Mouse (Mus musculus): ENCODE measurements around the gene Bbof1. TPM values are rescaled to one million over a fixed set of nuclear protein-coding genes. Genes with fewer than 3 reads are reported as not detected.

The Bbof1 gene
- polyA plus RNA-seq, 1 experiment from 2014 or later, result 0.96 TPM

DNA sequence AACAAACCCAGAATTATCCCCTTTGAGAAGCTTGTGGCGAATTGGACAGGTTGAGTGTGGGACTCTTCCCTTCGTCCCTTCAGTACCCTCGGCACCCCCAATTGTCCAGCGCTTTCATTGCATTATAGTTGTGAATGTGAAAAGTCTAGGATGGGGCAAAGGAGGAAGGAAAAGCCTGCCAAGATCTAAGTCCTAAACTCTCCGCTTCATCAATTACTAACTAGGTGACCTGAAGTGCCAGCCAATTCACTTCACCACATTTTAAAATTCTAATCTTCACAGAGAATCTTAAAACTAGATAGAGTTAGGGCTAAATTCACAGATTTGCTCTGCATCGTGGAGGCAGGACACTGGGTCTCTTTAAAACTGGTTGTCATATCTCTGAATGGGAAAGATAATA is 39.3 kb downstream of the Bbof1 start:
- no peak for ATAC-seq (ENCODE audit: insufficient read depth)
- H3K9ac ChIP-seq, result no peak overlapping the region
- H3K9me3 ChIP-seq (ENCODE audit: low read depth, low read length), result no peaks in the 10 kb centered on the region
- no peak for TF ChIP-seq CTCF (IDR thresholded peaks at IDR 0.05; ENCODE audit: low read depth)
- no peaks in the 10 kb centered on the region for H3K4me1 ChIP-seq (ENCODE audit: insufficient read depth)
- no peak for DNase-seq
- H3K4me3 ChIP-seq (ENCODE audit: low read depth, low read length), result no peak overlapping the region
- no peaks in the 10 kb centered on the region for H3K36me3 ChIP-seq (ENCODE audit: insufficient read depth)
- H3K27ac ChIP-seq (ENCODE audit: low read depth), result no peak overlapping the region
- WGBS, result 79% methylated on average over 6 of the region's 6 CpGs
- no peak overlapping the region for H3K4me2 ChIP-seq
- H3K27me3 ChIP-seq (ENCODE audit: insufficient read depth, low read length), result no peaks in the 10 kb centered on the region

DNA sequence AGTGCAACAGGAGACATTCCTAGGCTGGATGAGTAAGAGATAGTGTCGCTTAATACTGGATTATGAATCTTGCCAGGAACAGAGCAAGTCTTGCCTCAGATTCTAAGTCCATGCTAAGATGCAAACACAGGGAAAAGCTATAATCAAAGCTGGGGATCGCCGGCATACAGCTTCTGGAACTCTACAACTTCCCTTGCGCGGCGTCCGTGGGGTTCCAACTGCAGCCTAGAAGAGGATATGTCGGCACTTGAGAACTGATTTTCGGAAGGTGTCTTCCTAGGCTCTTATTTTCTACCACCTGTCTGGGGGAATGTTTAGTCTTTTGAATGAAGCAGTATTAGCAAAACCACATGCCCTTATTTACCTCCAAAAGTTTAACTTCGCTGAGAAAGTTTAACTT is 41.0 kb downstream of the Bbof1 start:
- H3K27ac ChIP-seq (ENCODE audit: low read depth), result no peak overlapping the region
- DNase-seq, result no peak

GRCm38 (mm10) chr12:84450351-84450717 is 41.5 kb downstream of the Bbof1 start:
- Histone ChIP-seq H3K9me3 (ENCODE audit: low read depth, low read length) (no peaks in the 10 kb centered on the region), H3K27ac (ENCODE audit: low read depth) (peak overlapping the region; percentile 26; the same call in 1 of the 2 replicates), H3K4me2 (peak overlapping the region; percentile 91), H3K4me3 (ENCODE audit: low read depth, low read length) (peak overlapping the region; percentile 76), H3K36me3 (ENCODE audit: insufficient read depth) (no peaks in the 10 kb centered on the region), H3K9ac (peak overlapping the region; percentile 61), H3K27me3 (ENCODE audit: insufficient read depth, low read length) (no peaks in the 10 kb centered on the region), H3K4me1 (ENCODE audit: insufficient read depth) (no peaks in the 10 kb centered on the region)
- DNase-seq (no peak), ATAC-seq (ENCODE audit: insufficient read depth) (no peak)
- no peak for TF ChIP-seq CTCF (IDR thresholded peaks at IDR 0.05; ENCODE audit: low read depth)
- 0% methylated on average over 6 of the region's 6 CpGs for WGBS

More for the DNA sequence above, 41.0 kb downstream of the Bbof1 start:
- no peak for ATAC-seq (ENCODE audit: insufficient read depth)
- no peaks in the 10 kb centered on the region for H3K4me1 ChIP-seq (ENCODE audit: insufficient read depth)
- H3K4me2 ChIP-seq, result peak overlapping the region; percentile 91
- H3K27me3 ChIP-seq (ENCODE audit: insufficient read depth, low read length), result no peaks in the 10 kb centered on the region
- peak overlapping the region; percentile 61 for H3K9ac ChIP-seq
- H3K4me3 ChIP-seq (ENCODE audit: low read depth, low read length), result peak overlapping the region; percentile 76
- H3K36me3 ChIP-seq (ENCODE audit: insufficient read depth), result no peaks in the 10 kb centered on the region
- 48% methylated on average over 10 of the region's 10 CpGs for WGBS
- H3K9me3 ChIP-seq (ENCODE audit: low read depth, low read length), result no peaks in the 10 kb centered on the region
- no peak for TF ChIP-seq CTCF (IDR thresholded peaks at IDR 0.05; ENCODE audit: low read depth)

GRCm38 (mm10) chr12:84450718-84451646 is 42.1 kb downstream of the Bbof1 start, which contains the start of the genes Aldh6a1 and Lin52:
TSS of gene Aldh6a1 (minus strand) at chr12:84451004.
TSS of gene Lin52 (plus strand) at chr12:84451422.
- under 1% methylated on average over 49 of the region's 49 CpGs for WGBS
- no peaks in the 10 kb centered on the region for H3K27me3 ChIP-seq (ENCODE audit: insufficient read depth, low read length)
- ATAC-seq (ENCODE audit: insufficient read depth) (peak; percentile 99), DNase-seq (peak; percentile 99)
- no peaks in the 10 kb centered on the region for H3K9me3 ChIP-seq (ENCODE audit: low read depth, low read length)
- H3K4me1 ChIP-seq (ENCODE audit: insufficient read depth), result no peaks in the 10 kb centered on the region
- H3K9ac ChIP-seq, result peak within 1 kb of the TSS; percentile 66
- H3K4me3 ChIP-seq (ENCODE audit: low read depth, low read length), result peak within 1 kb of the TSS; percentile 76
- H3K27ac ChIP-seq (ENCODE audit: low read depth), result peak within 1 kb of the TSS; percentile 59
- no peak for TF ChIP-seq CTCF (IDR thresholded peaks at IDR 0.05; ENCODE audit: low read depth)
- H3K36me3 ChIP-seq (ENCODE audit: insufficient read depth), result no peaks in the 10 kb centered on the region
- H3K4me2 ChIP-seq, result peak within 1 kb of the TSS; percentile 91

DNA sequence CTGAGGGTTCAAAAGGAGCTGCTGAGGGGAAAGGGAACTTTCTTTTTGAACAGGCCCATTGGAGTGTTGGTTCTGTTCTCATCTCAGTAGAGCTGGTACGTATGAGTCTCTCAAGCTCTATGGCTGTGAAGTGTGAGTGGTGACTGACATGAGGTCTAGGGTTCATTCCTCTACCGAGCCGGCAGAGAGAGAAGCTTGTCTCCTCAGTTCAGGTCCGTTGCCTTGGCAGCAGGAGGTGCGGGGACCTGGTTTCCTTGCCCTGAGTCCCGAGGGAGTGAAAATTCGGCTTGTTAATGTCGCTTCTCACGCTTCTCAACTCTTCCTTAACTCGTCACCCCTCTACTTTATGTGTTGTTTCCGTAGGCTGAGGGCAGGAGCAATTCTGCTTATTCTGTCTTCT is 42.9 kb downstream of the Bbof1 start:
- H3K4me2 ChIP-seq, result peak overlapping the region; percentile 91
- H3K27ac ChIP-seq (ENCODE audit: low read depth), result peak overlapping the region; percentile 59; the same call in 1 of the 2 replicates
- H3K9me3 ChIP-seq (ENCODE audit: low read depth, low read length), result no peaks in the 10 kb centered on the region
- H3K4me3 ChIP-seq (ENCODE audit: low read depth, low read length), result peak overlapping the region; percentile 76
- no peak for ATAC-seq (ENCODE audit: insufficient read depth)
- 0 out of 2 replicates have a peak, but pooled peaks cover 1% of the 10 kb centered on the region for H3K36me3 ChIP-seq (ENCODE audit: insufficient read depth)
- TF ChIP-seq CTCF (IDR thresholded peaks at IDR 0.05; ENCODE audit: low read depth), result no peak
- peak overlapping the region; percentile 66 for H3K9ac ChIP-seq
- H3K27me3 ChIP-seq (ENCODE audit: insufficient read depth, low read length), result no peaks in the 10 kb centered on the region
- no peaks in the 10 kb centered on the region for H3K4me1 ChIP-seq (ENCODE audit: insufficient read depth)
- DNase-seq, result peak; percentile 6
- under 1% methylated on average over 11 of the region's 11 CpGs for WGBS

GRCm38 (mm10) chr12:84456911-84457310 is 48.0 kb downstream of the Bbof1 start:
- 83% methylated on average over 3 of the region's 3 CpGs for WGBS
- H3K9me3 ChIP-seq (ENCODE audit: low read depth, low read length), result no peaks in the 10 kb centered on the region

DNA sequence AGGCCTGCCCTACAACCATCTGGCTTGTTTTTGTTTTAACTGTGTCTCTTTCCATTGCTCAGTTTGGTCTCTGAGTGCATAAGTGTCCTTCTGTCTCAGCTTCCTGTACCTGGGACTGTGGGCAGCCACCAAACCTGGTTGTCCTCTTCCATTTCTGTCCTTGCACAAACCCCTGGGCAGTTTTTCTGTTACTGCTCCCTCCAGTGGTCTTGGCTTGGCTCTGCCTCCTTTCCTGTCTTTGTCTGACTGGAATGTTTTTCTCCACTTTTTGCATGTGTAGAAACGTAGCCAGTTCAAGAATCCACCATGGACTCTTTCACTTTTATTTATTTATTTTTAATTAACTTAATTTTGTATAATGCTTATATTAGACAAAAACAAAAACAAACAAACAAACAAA is 51.0 kb downstream of the Bbof1 start:
- DNase-seq, result peak; percentile 6
- TF ChIP-seq CTCF (IDR thresholded peaks at IDR 0.05; ENCODE audit: low read depth), result 0 out of 2 replicates have a peak, but pooled peaks have one; percentile 8
- H3K4me3 ChIP-seq (ENCODE audit: low read depth, low read length), result no peak overlapping the region
- no peaks in the 10 kb centered on the region for H3K27me3 ChIP-seq (ENCODE audit: insufficient read depth, low read length)
- H3K27ac ChIP-seq (ENCODE audit: low read depth), result no peak overlapping the region
- 49% methylated on average over 1 of the region's 1 CpGs for WGBS
- H3K9me3 ChIP-seq (ENCODE audit: low read depth, low read length), result no peaks in the 10 kb centered on the region
- H3K4me2 ChIP-seq, result no peak overlapping the region
- H3K36me3 ChIP-seq (ENCODE audit: insufficient read depth), result peaks cover 51% of the 10 kb centered on the region
- H3K4me1 ChIP-seq (ENCODE audit: insufficient read depth), result no peaks in the 10 kb centered on the region
- no peak for ATAC-seq (ENCODE audit: insufficient read depth)
- no peak overlapping the region for H3K9ac ChIP-seq

More at GRCm38 (mm10) chr12:84456911-84457310, 48.0 kb downstream of the Bbof1 start:
- Histone ChIP-seq H3K27ac (ENCODE audit: low read depth) (no peak overlapping the region), H3K36me3 (ENCODE audit: insufficient read depth) (peaks cover 34% of the 10 kb centered on the region), H3K4me2 (no peak overlapping the region), H3K9ac (no peak overlapping the region), H3K4me1 (ENCODE audit: insufficient read depth) (no peaks in the 10 kb centered on the region), H3K4me3 (ENCODE audit: low read depth, low read length) (no peak overlapping the region), H3K27me3 (ENCODE audit: insufficient read depth, low read length) (no peaks in the 10 kb centered on the region)
- no peak for DNase-seq
- ATAC-seq (ENCODE audit: insufficient read depth), result no peak
- TF ChIP-seq CTCF (IDR thresholded peaks at IDR 0.05; ENCODE audit: low read depth), result no peak

Data from lung, embryonic 14.5 days (tissue).